Mouse (Mus musculus) thymus, postnatal 14 days (tissue): Measurements from ENCODE around the gene Taf9.

Experiments used
- DNase-seq: peaks from one replicate; pipeline ENCODE4 v3.0.0; 2021

Gene Taf9

DNA sequence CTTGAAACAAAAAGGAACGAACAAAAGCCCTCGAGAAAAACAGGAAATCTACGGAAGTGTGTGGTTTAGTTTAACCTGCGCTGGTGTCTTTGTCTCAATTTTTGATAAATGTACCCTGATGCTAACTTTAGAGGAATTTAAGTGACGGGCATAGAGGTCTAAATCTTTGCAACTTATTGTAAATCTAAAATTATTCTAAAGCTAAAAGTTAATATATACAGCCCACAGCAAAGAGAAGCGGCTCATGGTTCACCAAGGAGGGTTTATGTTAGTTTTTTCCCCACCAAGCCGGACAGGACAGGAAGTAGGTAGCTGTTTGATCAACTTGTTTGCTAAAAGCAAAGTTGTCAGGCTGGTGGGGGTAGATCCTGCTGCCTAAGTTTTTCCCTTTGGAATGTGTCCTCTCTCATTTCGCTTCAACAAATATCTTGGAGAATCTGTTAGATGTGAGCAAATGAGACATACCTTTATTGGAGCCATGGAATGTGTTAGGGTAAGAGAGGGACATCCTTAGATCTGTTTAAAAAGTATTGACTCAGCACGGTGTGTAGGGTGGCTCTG lies 18.9 kb downstream of the Taf9 start:
- DNase-seq, result peak; percentile 17

DNA sequence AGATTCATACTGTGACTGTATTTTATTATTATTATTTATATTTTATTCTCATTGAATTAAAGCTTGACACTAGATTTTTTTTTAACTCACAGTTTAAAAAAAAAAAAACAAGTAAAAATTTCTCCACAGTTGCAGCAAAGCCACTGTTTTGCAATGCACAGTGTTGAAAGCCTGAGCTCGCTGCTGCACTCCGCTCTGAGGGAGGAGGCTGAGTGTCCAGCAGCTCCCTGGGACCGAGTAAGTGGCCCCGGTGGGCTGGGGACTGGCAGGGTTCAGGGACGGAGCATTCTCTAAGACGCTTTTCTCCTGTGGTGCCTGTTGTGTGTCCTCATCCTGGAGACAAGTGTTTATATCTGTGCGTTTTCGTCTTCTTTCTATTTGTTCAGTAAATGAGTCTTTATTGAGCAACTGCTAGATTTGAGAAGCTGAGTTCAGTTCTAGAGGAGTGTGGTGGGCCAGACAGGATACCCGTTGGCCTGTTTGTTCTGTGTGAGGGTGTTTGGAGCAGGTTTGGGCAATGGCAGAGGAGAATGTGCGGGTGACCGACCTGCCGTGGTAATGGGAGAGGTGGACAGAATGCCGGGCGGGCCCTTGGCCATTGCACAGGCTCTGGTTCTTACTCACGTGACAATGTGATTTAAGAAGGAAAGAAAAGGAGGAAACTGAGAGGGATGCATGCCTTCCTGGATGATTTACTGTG lies 24.7 kb downstream of the Taf9 start:
- DNase-seq, result no peak

DNA sequence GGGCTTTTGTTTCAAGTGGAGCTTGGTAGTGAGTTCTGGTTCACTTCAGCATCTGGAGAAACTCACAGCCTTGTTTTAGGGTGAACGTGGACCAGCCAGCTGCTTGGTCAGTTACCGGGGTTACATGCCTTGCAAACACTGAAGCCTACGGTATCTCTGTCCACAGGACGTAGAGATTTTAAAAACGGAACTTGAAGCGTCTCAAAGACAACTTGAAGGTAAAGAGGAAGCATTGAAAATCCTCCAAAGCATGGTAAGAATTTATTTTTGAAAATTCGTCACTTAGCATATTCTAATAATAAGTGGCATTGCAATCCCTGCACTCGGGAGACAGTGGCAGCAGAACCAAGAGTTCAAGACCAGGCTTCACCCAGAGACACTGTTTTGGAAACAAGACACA lies 30.2 kb downstream of the Taf9 start:
- no peak for DNase-seq

DNA sequence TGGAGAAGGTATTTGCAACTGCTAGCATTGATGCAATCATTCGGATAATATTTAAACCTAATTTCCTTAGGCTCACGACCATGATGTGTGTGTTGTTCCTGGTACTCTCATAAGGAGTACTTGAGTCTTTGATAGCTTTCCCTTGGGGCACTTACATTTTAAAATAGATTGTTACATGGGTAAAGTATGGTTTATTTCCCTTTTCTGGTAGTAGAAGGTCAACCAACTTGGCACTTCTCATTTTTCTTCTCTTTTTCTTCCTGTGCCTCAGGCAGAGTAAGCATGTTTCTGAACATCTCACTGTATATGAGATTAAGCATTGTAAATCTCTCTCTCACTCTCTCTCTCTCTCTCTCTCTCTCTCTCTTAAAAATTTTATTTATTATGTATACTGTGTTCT lies 31.5 kb downstream of the Taf9 start:
- DNase-seq, result no peak

DNA sequence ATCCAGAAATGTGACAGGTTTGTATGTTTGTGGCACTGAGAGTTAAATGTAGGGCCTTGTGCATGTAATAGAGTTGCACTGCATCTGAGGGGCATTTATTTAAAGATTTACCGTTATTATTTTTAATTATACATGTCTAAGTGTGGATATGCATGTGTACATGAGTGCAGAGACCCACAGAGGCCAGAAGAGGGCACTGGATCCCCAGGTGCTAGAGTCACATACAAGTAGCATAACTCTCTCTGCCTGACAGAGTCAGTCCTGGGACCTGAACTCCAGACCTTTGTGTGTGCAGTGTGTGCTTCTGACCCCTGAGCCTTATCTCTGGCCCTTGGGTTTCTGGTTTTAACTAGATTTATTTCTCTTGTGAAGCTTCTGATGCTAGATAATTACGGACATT lies 33.0 kb downstream of the Taf9 start:
- peak; percentile 16 for DNase-seq

DNA sequence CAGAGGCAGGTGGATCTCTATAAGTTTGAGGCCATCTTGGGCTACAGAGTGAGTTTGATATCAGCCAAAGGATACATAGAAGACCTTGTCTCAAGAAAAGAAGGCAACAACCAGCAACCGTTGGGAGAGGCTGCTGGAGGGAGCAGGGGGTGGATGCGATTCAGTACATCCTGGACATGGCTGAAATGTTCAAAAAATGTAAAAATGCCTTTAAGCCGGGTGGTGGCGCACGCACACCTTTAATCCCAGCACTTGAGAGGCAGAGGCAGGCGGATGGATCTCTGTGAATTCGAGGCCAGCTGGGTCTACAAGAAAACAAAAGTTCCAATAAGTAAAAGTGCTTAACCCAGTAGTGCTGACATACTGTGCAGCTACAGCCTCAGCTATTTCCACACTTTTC lies 36.1 kb downstream of the Taf9 start:
- no peak for DNase-seq

DNA sequence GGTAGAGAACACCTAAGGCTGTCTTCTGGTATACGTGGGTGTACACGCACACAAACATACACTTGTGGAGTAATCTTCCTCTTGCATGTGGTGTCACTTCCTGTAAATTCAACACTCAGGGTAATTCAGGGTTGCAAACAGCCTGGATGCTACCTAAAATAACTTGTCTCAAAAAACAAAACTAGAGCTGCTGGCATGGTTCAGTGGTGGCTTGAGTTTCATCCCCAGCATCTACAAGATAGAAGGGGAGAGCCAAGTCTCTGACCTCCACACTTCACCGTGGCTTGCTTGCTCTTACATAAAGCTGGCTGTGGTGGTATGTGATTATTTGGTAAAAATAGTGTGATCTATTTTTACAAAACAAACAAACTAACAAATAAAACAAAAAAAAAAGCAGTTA lies 46.2 kb downstream of the Taf9 start:
- no peak for DNase-seq

DNA sequence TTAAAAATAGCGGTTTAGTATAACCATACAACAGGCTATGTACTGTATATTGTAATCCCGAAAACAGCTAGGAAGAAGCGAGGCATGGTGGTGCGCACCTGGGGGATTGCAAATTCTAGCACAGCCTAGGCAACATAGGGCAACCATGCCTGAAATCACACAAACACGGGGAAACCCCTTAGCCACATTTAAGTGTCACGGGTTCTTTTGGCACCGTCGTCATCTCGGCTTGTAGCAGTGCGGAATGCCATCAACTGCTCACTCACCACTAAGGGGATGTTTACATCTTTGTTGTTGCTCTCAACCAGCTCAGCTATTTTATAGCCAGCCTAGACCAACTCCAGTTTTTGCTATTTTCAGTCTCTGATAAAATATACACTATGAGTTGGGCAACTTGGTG lies 47.5 kb downstream of the Taf9 start:
- no peak for DNase-seq

DNA sequence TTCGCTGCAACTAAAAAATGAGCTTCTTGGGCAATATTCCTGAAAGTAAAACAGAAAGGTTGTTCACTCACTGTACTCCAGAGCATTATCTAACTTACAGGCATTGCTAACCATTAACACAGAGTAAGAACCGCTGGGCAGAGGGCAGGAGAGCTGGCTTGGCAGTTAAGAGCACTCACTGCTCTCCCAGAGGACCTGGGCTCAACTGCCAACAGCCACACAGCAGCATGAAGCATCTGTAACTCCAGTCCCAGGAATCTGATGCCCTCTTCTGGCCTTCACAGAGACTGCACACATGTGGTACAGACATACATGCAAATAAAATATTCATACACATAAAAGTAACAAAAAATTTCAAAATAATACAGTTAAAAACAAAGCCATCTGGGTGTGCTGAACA lies 52.1 kb downstream of the Taf9 start:
- DNase-seq, result no peak
